Mouse (Mus musculus): ENCODE data around the gene Plk5.

DNA sequence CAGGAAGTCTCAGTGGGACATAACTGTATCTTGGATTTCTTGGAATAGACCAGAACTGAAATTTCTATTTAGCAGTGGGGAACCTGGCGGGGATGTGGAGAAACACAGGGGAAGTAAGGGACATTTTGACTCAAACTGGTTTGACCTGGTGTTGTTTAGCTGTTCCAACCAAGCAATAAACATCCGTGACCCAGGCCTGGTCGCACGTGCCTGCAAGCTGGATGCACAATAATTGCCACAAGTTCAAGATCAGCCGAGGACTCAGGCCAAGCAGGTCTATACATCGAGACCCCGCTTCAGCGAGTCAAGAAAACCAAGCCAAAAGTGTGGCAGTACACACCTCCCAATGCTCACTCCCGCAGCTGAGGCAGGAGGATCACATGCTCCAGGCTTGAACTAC lies 15.7 kb downstream of the Plk5 start:
- TF ChIP-seq CTCF (IDR thresholded peaks at IDR 0.05; ENCODE audit: extremely low read depth, insufficient read depth, insufficient read length, insufficient replicate concordance): no peak
- no peak for TF ChIP-seq POLR2A (IDR thresholded peaks at IDR 0.05; ENCODE audit: low read depth, low read length)
